Mouse (Mus musculus) embryonic facial prominence, embryonic 13.5 days (tissue): ENCODE measurements at regions not wholly inside any gene's neighbourhood (a gene's known extent, or its start where the extent isn't known, plus 50 kb on each side); places are given as distances from the start of the nearest gene placed in this dataset.

Experiments used
- ATAC-seq: fragments of 200-750 bp; cut with Nextera tagmentation; 2 replicates; pipeline ENCODE4 v1.8.0; 2017; ENCODE audit warnings: low read depth; ENCODE audit not compliant: insufficient number of reproducible peaks, insufficient read depth, low FRiP score, low TSS enrichment
- H3K27ac ChIP-seq: fragments of 300-500 bp; sonication (generic); 2 replicates; pipeline ENCODE4 v1.5.1; 2015; ENCODE audit warnings: moderate library complexity, mild to moderate bottlenecking, inconsistent platforms
- H3K27me3 ChIP-seq: fragments of 300-500 bp; sonication (generic); 2 replicates; pipeline ENCODE4 v1.6.1; 2015; ENCODE audit warnings: mild to moderate bottlenecking, inconsistent platforms
- H3K36me3 ChIP-seq: fragments of 300-500 bp; sonication (generic); 2 replicates; pipeline ENCODE4 v1.6.1; 2015; ENCODE audit warnings: mild to moderate bottlenecking, inconsistent platforms
- H3K4me1 ChIP-seq: fragments of 300-500 bp; sonication (generic); 2 replicates; pipeline ENCODE4 v1.6.1; 2015; ENCODE audit warnings: inconsistent platforms
- H3K4me2 ChIP-seq: fragments of 300-500 bp; sonication (generic); 2 replicates; pipeline ENCODE4 v1.6.1; 2015; ENCODE audit warnings: moderate library complexity, mild to moderate bottlenecking, inconsistent platforms
- H3K4me3 ChIP-seq: fragments of 300-500 bp; sonication (generic); 2 replicates; pipeline ENCODE4 v1.5.1; 2015; ENCODE audit warnings: mild to moderate bottlenecking, inconsistent platforms
- H3K9ac ChIP-seq: fragments of 300-500 bp; sonication (generic); 2 replicates; pipeline ENCODE4 v1.6.1; 2015; ENCODE audit warnings: mild to moderate bottlenecking, inconsistent platforms
- H3K9me3 ChIP-seq: fragments of 300-500 bp; sonication (generic); 2 replicates; pipeline ENCODE4 v1.6.1; 2016; ENCODE audit warnings: inconsistent platforms
- WGBS: fragments of 180-500 bp; shearing (Covaris S2); methylation state at CpG from one replicate; pipeline ENCODE4 v1.1.7; 2015; ENCODE audit warnings: mixed read lengths; 5-methylcytosine and 5-hydroxymethylcytosine counted together

- 64% methylated on average over 3 of the region's 3 CpGs for WGBS
- Histone ChIP-seq H3K9me3 (no peaks in the 10 kb centered on the region), H3K27ac (no peak overlapping the region), H3K4me3 (no peak overlapping the region), H3K36me3 (no peaks in the 10 kb centered on the region), H3K4me1 (no peaks in the 10 kb centered on the region; the same call in 1 of the 2 replicates), H3K4me2 (no peak overlapping the region), H3K9ac (no peak overlapping the region), H3K27me3 (no peaks in the 10 kb centered on the region)
- ATAC-seq: no peak
Observed at GRCm38 (mm10) chr13:82849037-82849436, 654.8 kb upstream of the Mef2c start.

GRCm38 (mm10) chr13:82869869-82870268 is 634.0 kb upstream of the Mef2c start:
- Histone ChIP-seq H3K27ac (no peak overlapping the region), H3K9ac (no peak overlapping the region)

GRCm38 (mm10) chr13:82874091-82874490 is 629.7 kb upstream of the Mef2c start:
- Histone ChIP-seq H3K9ac (no peak overlapping the region), H3K27me3 (no peaks in the 10 kb centered on the region), H3K4me2 (no peak overlapping the region), H3K4me3 (no peak overlapping the region), H3K36me3 (no peaks in the 10 kb centered on the region), H3K9me3 (no peaks in the 10 kb centered on the region), H3K4me1 (no peaks in the 10 kb centered on the region), H3K27ac (no peak overlapping the region)
- WGBS: 74% methylated on average over 1 of the region's 1 CpGs
- ATAC-seq: no peak

More at GRCm38 (mm10) chr13:82869869-82870268, 634.0 kb upstream of the Mef2c start:
- Histone ChIP-seq H3K36me3 (no peaks in the 10 kb centered on the region), H3K4me1 (no peaks in the 10 kb centered on the region), H3K4me2 (no peak overlapping the region), H3K27me3 (no peaks in the 10 kb centered on the region), H3K4me3 (no peak overlapping the region), H3K9me3 (no peaks in the 10 kb centered on the region)
- ATAC-seq: no peak

DNA sequence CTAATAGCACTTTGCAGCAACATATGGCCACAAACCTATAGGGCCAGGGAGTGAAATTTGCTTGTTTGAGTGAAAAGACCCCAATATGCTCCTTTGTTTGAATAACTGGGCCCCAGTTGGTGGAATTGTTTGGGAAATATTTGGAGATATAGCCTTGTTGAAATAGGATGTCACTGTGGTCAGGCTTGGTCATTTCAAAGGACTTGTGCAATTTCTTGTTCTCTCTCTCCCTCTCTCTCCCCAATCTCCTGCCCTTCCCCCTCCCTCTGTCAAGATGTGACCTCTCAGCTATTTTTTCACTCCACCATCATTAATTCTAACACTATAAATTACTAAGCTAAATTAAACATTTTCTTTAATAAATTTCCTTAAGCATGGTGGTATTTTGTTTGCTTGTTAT is 620.5 kb upstream of the Mef2c start:
- H3K4me1 ChIP-seq: no peaks in the 10 kb centered on the region
- no peak overlapping the region for H3K27ac ChIP-seq
- ATAC-seq: no peak
- H3K4me3 ChIP-seq: no peak overlapping the region
- H3K36me3 ChIP-seq: no peaks in the 10 kb centered on the region
- H3K9me3 ChIP-seq: no peaks in the 10 kb centered on the region
- H3K9ac ChIP-seq: no peak overlapping the region
- no peak overlapping the region for H3K4me2 ChIP-seq
- no peaks in the 10 kb centered on the region for H3K27me3 ChIP-seq

- Histone ChIP-seq H3K4me1 (no peaks in the 10 kb centered on the region), H3K36me3 (no peaks in the 10 kb centered on the region), H3K9ac (no peak overlapping the region), H3K27me3 (no peaks in the 10 kb centered on the region), H3K4me2 (no peak overlapping the region), H3K27ac (no peak overlapping the region), H3K9me3 (no peaks in the 10 kb centered on the region), H3K4me3 (no peak overlapping the region)
- ATAC-seq: no peak
- WGBS: 80% methylated on average over 1 of the region's 1 CpGs
Observed at GRCm38 (mm10) chr13:82888755-82889154, 615.1 kb upstream of the Mef2c start.

GRCm38 (mm10) chr13:82892731-82893130 is 611.1 kb upstream of the Mef2c start:
- no peak overlapping the region for H3K9ac ChIP-seq
- H3K4me1 ChIP-seq: no peaks in the 10 kb centered on the region
- H3K9me3 ChIP-seq: no peaks in the 10 kb centered on the region
- H3K27ac ChIP-seq: no peak overlapping the region
- no peaks in the 10 kb centered on the region for H3K36me3 ChIP-seq
- no peak overlapping the region for H3K4me3 ChIP-seq
- no peaks in the 10 kb centered on the region for H3K27me3 ChIP-seq
- 66% methylated on average over 2 of the region's 2 CpGs for WGBS
- H3K4me2 ChIP-seq: no peak overlapping the region
- ATAC-seq: no peak

GRCm38 (mm10) chr13:82899686-82900085 is 604.1 kb upstream of the Mef2c start:
- H3K27ac ChIP-seq: no peak overlapping the region
- no peaks in the 10 kb centered on the region for H3K4me1 ChIP-seq
- H3K27me3 ChIP-seq: no peaks in the 10 kb centered on the region
- H3K4me2 ChIP-seq: no peak overlapping the region
- ATAC-seq: no peak
- H3K9ac ChIP-seq: no peak overlapping the region
- 77% methylated on average over 4 of the region's 4 CpGs for WGBS
- no peak overlapping the region for H3K4me3 ChIP-seq
- no peaks in the 10 kb centered on the region for H3K9me3 ChIP-seq
- H3K36me3 ChIP-seq: no peaks in the 10 kb centered on the region

DNA sequence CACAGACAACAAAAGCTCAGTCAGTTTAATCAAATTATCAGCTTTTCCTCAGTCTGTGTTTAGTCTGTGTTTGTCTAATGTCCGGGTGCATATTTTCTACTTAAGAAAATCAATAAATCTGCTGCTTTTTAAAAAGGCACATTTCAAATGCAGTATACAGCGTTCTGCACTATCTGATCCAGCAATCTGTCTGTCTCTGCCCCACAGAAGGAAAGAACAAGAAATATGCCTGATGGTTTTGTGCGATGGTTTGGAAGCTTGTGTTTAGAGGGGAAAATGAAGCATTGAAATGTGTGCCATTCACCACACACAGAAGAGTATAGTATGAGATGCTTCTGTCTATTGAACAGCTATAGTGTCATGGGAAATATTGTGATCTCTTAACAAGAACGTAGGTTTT is 601.7 kb upstream of the Mef2c start:
- H3K9me3 ChIP-seq: no peaks in the 10 kb centered on the region
- no peaks in the 10 kb centered on the region for H3K27me3 ChIP-seq
- ATAC-seq: no peak
- H3K4me2 ChIP-seq: no peak overlapping the region
- H3K36me3 ChIP-seq: no peaks in the 10 kb centered on the region
- H3K27ac ChIP-seq: no peak overlapping the region
- H3K9ac ChIP-seq: no peak overlapping the region
- H3K4me3 ChIP-seq: no peak overlapping the region
- H3K4me1 ChIP-seq: no peaks in the 10 kb centered on the region
- 66% methylated on average over 4 of the region's 4 CpGs for WGBS

DNA sequence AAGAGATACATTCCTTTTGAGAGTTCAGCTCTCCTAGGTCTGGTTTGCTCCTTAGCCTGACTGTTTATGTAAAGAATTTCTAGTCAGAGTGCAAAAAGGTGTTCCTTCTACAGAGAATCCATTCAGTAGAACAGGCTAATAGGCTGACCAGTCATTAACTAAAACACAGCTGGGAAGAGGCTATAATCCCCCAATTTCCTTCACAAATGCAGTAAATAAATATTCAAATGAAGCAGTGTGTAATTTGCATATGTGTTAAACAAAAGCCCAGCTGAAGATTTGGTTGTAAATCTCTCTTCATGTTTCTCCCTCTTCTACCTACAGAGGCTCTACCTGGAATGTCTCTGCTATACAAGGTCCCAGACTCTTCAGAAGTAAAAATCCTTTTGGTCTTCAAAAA is 600.2 kb upstream of the Mef2c start:
- Histone ChIP-seq H3K9me3 (no peaks in the 10 kb centered on the region), H3K4me3 (no peak overlapping the region), H3K4me2 (no peak overlapping the region)

DNA sequence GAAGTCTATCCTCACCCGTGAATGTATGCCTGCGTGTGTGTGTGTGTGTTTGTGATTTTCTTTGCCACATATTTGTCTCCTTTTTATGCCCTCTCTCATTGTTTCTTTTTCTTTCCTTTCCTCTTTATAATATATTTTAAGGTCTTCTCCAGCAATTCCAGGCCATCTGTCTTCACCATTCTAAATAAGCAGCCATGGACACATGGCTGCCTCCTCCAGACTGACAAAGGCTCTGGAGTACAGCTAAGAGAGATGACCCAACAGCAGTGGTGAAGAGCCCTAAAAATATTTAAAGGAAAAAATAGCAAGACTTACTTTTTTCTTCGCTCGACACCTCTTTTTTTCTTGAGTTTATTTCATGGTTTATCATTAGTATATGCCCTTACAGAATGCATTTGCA is 596.1 kb upstream of the Mef2c start:
- H3K9ac ChIP-seq: no peak overlapping the region
- H3K4me3 ChIP-seq: no peak overlapping the region
- H3K27ac ChIP-seq: no peak overlapping the region
- H3K27me3 ChIP-seq: no peaks in the 10 kb centered on the region
- H3K4me1 ChIP-seq: no peaks in the 10 kb centered on the region
- H3K9me3 ChIP-seq: no peaks in the 10 kb centered on the region
- WGBS: 72% methylated on average over 4 of the region's 4 CpGs
- no peaks in the 10 kb centered on the region for H3K36me3 ChIP-seq
- H3K4me2 ChIP-seq: no peak overlapping the region
- ATAC-seq: no peak

More for the DNA sequence above, 600.2 kb upstream of the Mef2c start:
- Histone ChIP-seq H3K27me3 (no peaks in the 10 kb centered on the region), H3K9ac (no peak overlapping the region), H3K27ac (no peak overlapping the region), H3K36me3 (no peaks in the 10 kb centered on the region), H3K4me1 (no peaks in the 10 kb centered on the region)
- ATAC-seq: no peak

DNA sequence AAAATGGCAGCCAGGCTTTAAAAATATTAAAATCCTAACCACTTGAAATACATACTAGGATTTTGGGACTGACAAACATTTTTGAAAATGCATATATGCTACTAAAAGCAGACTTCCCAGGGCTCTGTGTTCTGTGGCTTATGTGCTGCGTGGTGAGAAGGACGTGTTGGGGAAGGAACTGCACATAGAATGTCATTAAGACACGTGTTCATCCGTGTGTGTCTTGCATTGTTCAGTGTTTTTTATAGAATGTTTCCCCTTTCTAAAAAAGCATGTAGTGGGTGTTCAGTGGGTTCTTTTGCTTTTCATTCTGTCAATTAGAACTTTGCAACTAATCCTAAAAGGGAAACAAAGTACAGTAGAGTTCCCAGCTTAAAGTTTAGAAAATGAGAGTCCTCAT is 594.7 kb upstream of the Mef2c start:
- H3K9me3 ChIP-seq: no peaks in the 10 kb centered on the region
- no peaks in the 10 kb centered on the region for H3K4me1 ChIP-seq
- H3K4me3 ChIP-seq: no peak overlapping the region
- H3K27me3 ChIP-seq: no peaks in the 10 kb centered on the region
- H3K36me3 ChIP-seq: no peaks in the 10 kb centered on the region
- H3K9ac ChIP-seq: no peak overlapping the region
- ATAC-seq: no peak
- no peak overlapping the region for H3K4me2 ChIP-seq
- no peak overlapping the region for H3K27ac ChIP-seq
- 88% methylated on average over 4 of the region's 4 CpGs for WGBS

DNA sequence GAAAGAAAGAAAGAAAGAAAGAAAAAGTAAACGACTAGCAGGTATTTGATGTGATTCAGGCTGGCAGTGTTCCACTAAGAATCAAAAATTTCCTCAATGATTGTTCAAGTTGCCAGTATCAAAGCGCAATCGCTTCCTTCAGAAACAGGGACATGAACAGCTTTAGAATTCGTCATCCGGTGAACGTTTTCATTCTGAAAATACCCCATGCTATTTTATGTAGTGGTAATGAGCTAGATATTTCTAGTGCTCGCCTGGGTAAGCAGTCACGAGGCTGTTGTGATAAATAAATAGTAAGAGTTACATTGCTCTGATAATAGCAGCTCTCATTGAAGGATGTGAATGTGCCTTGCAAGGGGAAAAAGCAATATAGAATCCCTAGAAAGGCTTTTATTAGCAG is 591.0 kb upstream of the Mef2c start:
- Histone ChIP-seq H3K9me3 (no peaks in the 10 kb centered on the region), H3K27ac (no peak overlapping the region), H3K36me3 (no peaks in the 10 kb centered on the region), H3K27me3 (no peaks in the 10 kb centered on the region), H3K4me1 (no peaks in the 10 kb centered on the region), H3K9ac (no peak overlapping the region), H3K4me3 (no peak overlapping the region), H3K4me2 (no peak overlapping the region)
- 85% methylated on average over 8 of the region's 8 CpGs for WGBS
- no peak for ATAC-seq

DNA sequence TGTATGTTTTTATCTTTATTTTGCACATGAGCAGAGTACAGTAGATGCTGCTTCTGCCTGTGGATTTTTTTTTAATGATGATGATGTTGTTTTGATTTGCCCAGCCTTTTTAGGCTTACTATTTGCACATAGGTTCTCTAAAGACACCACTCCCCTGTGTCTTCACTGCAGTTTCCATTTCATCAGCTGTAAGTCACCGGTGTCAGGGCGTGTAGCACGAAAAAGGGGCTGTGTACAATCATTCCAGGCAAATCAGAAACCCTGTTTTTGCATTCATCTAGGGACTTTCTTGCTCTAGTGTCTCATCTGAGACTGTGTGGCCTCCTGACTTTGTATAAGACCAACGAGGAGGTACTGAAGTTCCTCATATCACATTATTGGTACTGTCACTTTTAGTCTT is 588.6 kb upstream of the Mef2c start:
- Histone ChIP-seq H3K36me3 (no peaks in the 10 kb centered on the region), H3K27ac (no peak overlapping the region), H3K4me2 (no peak overlapping the region), H3K9ac (no peak overlapping the region), H3K4me3 (no peak overlapping the region), H3K9me3 (no peaks in the 10 kb centered on the region), H3K27me3 (no peaks in the 10 kb centered on the region), H3K4me1 (no peaks in the 10 kb centered on the region)
- ATAC-seq: no peak
- 90% methylated on average over 4 of the region's 4 CpGs for WGBS
